Mouse (Mus musculus) heart, adult 2 months (tissue): Measurements from ENCODE around the gene Anxa7.

Experiments used
- CTCF ChIP-seq: fragments of 200-600 bp; IDR thresholded peaks from 2 replicates; pipeline ENCODE4 v1.8.1; 2022; ENCODE audit warnings: antibody characterized with exemption, mild to moderate bottlenecking, moderate library complexity
- POLR2A ChIP-seq: fragments of 200-500 bp; IDR thresholded peaks from 2 replicates; pipeline ENCODE4 v1.6.1; 2011; ENCODE audit warnings: mild to moderate bottlenecking, low read depth, low read length, control low read depth; ENCODE audit not compliant: insufficient read depth

- TF ChIP-seq CTCF (no peak), POLR2A (no peak)
These were observed 21.6 kb downstream of the Anxa7 start for GRCm38 (mm10) chr14:20458378-20458777.
